Mouse (Mus musculus): Measurements from ENCODE around the gene Zfp58. TPM values are rescaled to one million over a fixed set of nuclear protein-coding genes. Genes with fewer than 3 reads are reported as not detected.
"Not testable (repeated sequence)": the region's sequence is repeated elsewhere in the genome, so short reads cannot be mapped to it uniquely, and the experiment has no call there.

Gene Zfp58
- total and polyA plus RNA-seq, 2 experiments from 2014 or later: 0.11 to 4.1 TPM

GRCm38 (mm10) chr13:67495631-67496030 lies 4.7 kb downstream of the Zfp58 start:
- H3K9ac ChIP-seq (replicated peaks; ENCODE audit: low read depth, low read length): no peak overlapping the region
- H3K36me3 ChIP-seq (replicated peaks; ENCODE audit: control insufficient read depth, insufficient read depth, low read length): peaks cover 43% of the 10 kb centered on the region
- peaks cover 13% of the 10 kb centered on the region for H3K9me3 ChIP-seq (replicated peaks; ENCODE audit: control insufficient read depth, low read length)
- TF ChIP-seq CTCF (IDR thresholded peaks at IDR 0.05; ENCODE audit: low read depth): no peak
- TF ChIP-seq EP300 (IDR thresholded peaks at IDR 0.05; ENCODE audit: low read depth): no peak
- no peak overlapping the region for H3K27ac ChIP-seq (ENCODE audit: low read depth)
- H3K4me2 ChIP-seq (ENCODE audit: low read depth, low read length): no peak overlapping the region
- H3K4me1 ChIP-seq (ENCODE audit: control insufficient read depth, insufficient read depth): peaks cover 6% of the 10 kb centered on the region; the same call in 1 of the 2 replicates
- H3K4me3 ChIP-seq (ENCODE audit: low read depth, low read length): no peak overlapping the region
- no peak for ATAC-seq (ENCODE audit: insufficient read depth, low read depth)
- no peaks in the 10 kb centered on the region for H3K27me3 ChIP-seq (ENCODE audit: control insufficient read depth, insufficient read depth, low read length)
- DNase-seq (ENCODE audit: low spot score): no peak
- 94% methylated on average over 1 of the region's 1 CpGs for WGBS

DNA sequence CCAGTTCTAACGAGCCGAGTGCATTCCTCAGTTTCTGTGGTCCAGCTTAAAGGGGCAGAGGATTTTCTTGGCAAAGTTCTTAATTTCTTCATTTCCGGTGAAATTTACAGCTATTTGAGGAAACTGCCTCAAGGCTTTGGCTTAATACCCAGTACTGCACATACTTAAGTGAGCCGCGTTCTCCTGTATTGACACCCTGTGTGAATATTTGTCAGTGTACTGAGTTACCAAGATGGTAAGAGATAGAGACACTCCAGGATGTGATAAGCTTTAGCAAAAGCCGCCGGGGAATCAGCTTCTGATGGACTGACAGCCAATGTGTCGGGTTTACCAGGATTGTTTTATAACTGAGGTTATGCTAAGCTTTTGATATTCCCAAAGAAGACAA lies 15.9 kb downstream of the Zfp58 start:
- Histone ChIP-seq H3K27me3 (ENCODE audit: control insufficient read depth, insufficient read depth, low read length) (no peaks in the 10 kb centered on the region), H3K27ac (ENCODE audit: low read depth) (peak overlapping the region; percentile 79; the same call in 1 of the 2 replicates), H3K9me3 (replicated peaks; ENCODE audit: control insufficient read depth, low read length) (no peaks in the 10 kb centered on the region), H3K36me3 (replicated peaks; ENCODE audit: control insufficient read depth, insufficient read depth, low read length) (peaks cover 14% of the 10 kb centered on the region), H3K9ac (replicated peaks; ENCODE audit: low read depth, low read length) (peak overlapping the region; percentile 59; the same call in 1 of the 2 replicates), H3K4me3 (ENCODE audit: low read depth, low read length) (peak overlapping the region; percentile 79), H3K4me2 (ENCODE audit: low read depth, low read length) (peak overlapping the region; percentile 69), H3K4me1 (ENCODE audit: control insufficient read depth, insufficient read depth) (peaks cover 5% of the 10 kb centered on the region; the same call in 1 of the 2 replicates)
- TF ChIP-seq EP300 (IDR thresholded peaks at IDR 0.05; ENCODE audit: low read depth) (no peak), CTCF (IDR thresholded peaks at IDR 0.05; ENCODE audit: low read depth) (no peak)
- ATAC-seq (ENCODE audit: insufficient read depth, low read depth) (peak; percentile 15), DNase-seq (ENCODE audit: low spot score) (no peak)
- 16% methylated on average over 8 of the region's 8 CpGs for WGBS

- Histone ChIP-seq H3K36me3 (replicated peaks; ENCODE audit: control insufficient read depth, insufficient read depth, low read length) (peaks cover 10% of the 10 kb centered on the region), H3K9me3 (replicated peaks; ENCODE audit: control insufficient read depth, low read length) (no peaks in the 10 kb centered on the region), H3K4me2 (ENCODE audit: low read depth, low read length) (peak within 1 kb of the TSS; percentile 69), H3K27me3 (ENCODE audit: control insufficient read depth, insufficient read depth, low read length) (no peaks in the 10 kb centered on the region), H3K9ac (replicated peaks; ENCODE audit: low read depth, low read length) (peak within 1 kb of the TSS; percentile 59), H3K27ac (ENCODE audit: low read depth) (peak within 1 kb of the TSS; percentile 79), H3K4me1 (ENCODE audit: control insufficient read depth, insufficient read depth) (peaks cover 5% of the 10 kb centered on the region; the same call in 1 of the 2 replicates), H3K4me3 (ENCODE audit: low read depth, low read length) (peak within 1 kb of the TSS; percentile 79)
- 2% methylated on average over 20 of the region's 20 CpGs for WGBS
- TF ChIP-seq EP300 (IDR thresholded peaks at IDR 0.05; ENCODE audit: low read depth): no peak
- no peak for TF ChIP-seq CTCF (IDR thresholded peaks at IDR 0.05; ENCODE audit: low read depth)
- peak; percentile 92 for ATAC-seq (ENCODE audit: insufficient read depth, low read depth)
- peak; percentile 88 for DNase-seq (ENCODE audit: low spot score)
Measured at GRCm38 (mm10) chr13:67483625-67484423, 16.5 kb downstream of the Zfp58 start, which contains the start of gene Zfp874b. TSS of gene Zfp874b (minus strand) at chr13:67484258.

DNA sequence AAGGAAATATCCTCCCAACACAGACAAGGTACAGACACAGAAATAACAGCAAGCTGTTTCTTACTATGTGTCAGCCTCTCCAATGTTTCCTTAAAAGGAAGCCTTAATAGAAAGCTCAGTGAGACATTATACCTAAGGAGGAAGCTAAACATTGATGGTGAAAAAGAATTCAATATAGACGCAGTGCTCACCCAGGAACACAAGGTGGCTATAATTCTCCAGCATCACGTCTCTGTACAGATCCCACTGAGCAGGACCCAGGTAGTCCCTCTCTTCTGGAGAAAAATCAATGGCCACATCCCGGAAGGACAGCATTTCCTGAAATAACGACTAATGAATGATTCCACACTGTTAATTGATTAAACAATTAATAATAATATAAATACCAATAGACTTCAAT lies 18.8 kb downstream of the Zfp58 start:
- no peak for ATAC-seq (ENCODE audit: insufficient read depth, low read depth)
- Histone ChIP-seq H3K27me3 (ENCODE audit: control insufficient read depth, insufficient read depth, low read length) (no peaks in the 10 kb centered on the region), H3K9me3 (replicated peaks; ENCODE audit: control insufficient read depth, low read length) (no peaks in the 10 kb centered on the region), H3K4me2 (ENCODE audit: low read depth, low read length) (no peak overlapping the region), H3K9ac (replicated peaks; ENCODE audit: low read depth, low read length) (no peak overlapping the region), H3K27ac (ENCODE audit: low read depth) (no peak overlapping the region), H3K36me3 (replicated peaks; ENCODE audit: control insufficient read depth, insufficient read depth, low read length) (peaks cover 14% of the 10 kb centered on the region), H3K4me3 (ENCODE audit: low read depth, low read length) (no peak overlapping the region), H3K4me1 (ENCODE audit: control insufficient read depth, insufficient read depth) (peaks cover 5% of the 10 kb centered on the region; the same call in 1 of the 2 replicates)
- DNase-seq (ENCODE audit: low spot score): no peak
- TF ChIP-seq CTCF (IDR thresholded peaks at IDR 0.05; ENCODE audit: low read depth) (no peak), EP300 (IDR thresholded peaks at IDR 0.05; ENCODE audit: low read depth) (no peak)
- WGBS: 53% methylated on average over 4 of the region's 4 CpGs

GRCm38 (mm10) chr13:67469274-67469673 lies 31.1 kb downstream of the Zfp58 start:
- TF ChIP-seq CTCF (IDR thresholded peaks at IDR 0.05; ENCODE audit: low read depth) (no peak), EP300 (IDR thresholded peaks at IDR 0.05; ENCODE audit: low read depth) (no peak)
- 90% methylated on average over 3 of the region's 3 CpGs for WGBS
- no peaks in the 10 kb centered on the region for H3K27me3 ChIP-seq (ENCODE audit: control insufficient read depth, insufficient read depth, low read length)

GRCm38 (mm10) chr13:67463506-67464185 lies 36.7 kb downstream of the Zfp58 start:
- ATAC-seq (ENCODE audit: insufficient read depth, low read depth); DNase-seq (ENCODE audit: low spot score): not testable (repeated sequence)
- 61% methylated on average over 2 of the region's 5 CpGs for WGBS

More at GRCm38 (mm10) chr13:67469274-67469673, 31.1 kb downstream of the Zfp58 start:
- DNase-seq (ENCODE audit: low spot score) (no peak), ATAC-seq (ENCODE audit: insufficient read depth, low read depth) (no peak)
- Histone ChIP-seq H3K4me1 (ENCODE audit: control insufficient read depth, insufficient read depth) (no peaks in the 10 kb centered on the region), H3K9me3 (replicated peaks; ENCODE audit: control insufficient read depth, low read length) (0 out of 2 replicates have a peak, but pooled peaks cover 4% of the 10 kb centered on the region), H3K27ac (ENCODE audit: low read depth) (no peak overlapping the region), H3K4me3 (ENCODE audit: low read depth, low read length) (no peak overlapping the region), H3K4me2 (ENCODE audit: low read depth, low read length) (no peak overlapping the region), H3K36me3 (replicated peaks; ENCODE audit: control insufficient read depth, insufficient read depth, low read length) (peaks cover 31% of the 10 kb centered on the region), H3K9ac (replicated peaks; ENCODE audit: low read depth, low read length) (no peak overlapping the region)

More at GRCm38 (mm10) chr13:67463506-67464185, 36.7 kb downstream of the Zfp58 start:
- not testable (repeated sequence) for H3K4me1 ChIP-seq (ENCODE audit: control insufficient read depth, insufficient read depth); H3K9ac ChIP-seq (replicated peaks; ENCODE audit: low read depth, low read length); H3K27me3 ChIP-seq (ENCODE audit: control insufficient read depth, insufficient read depth, low read length); H3K4me2 ChIP-seq (ENCODE audit: low read depth, low read length); H3K36me3 ChIP-seq (replicated peaks; ENCODE audit: control insufficient read depth, insufficient read depth, low read length); H3K27ac ChIP-seq (ENCODE audit: low read depth); H3K4me3 ChIP-seq (ENCODE audit: low read depth, low read length); H3K9me3 ChIP-seq (replicated peaks; ENCODE audit: control insufficient read depth, low read length)
